Mouse (Mus musculus) cerebellum, adult 9-11 months (tissue): Measurements from ENCODE around the gene Irak1bp1.
A peak's percentile ranks its signal among the peaks of the same experiment; 100 is the strongest.

ENCODE experiments used
- DNase-seq: peaks from one replicate; pipeline ENCODE4 v3.0.0; 2022

The Irak1bp1 gene

DNA sequence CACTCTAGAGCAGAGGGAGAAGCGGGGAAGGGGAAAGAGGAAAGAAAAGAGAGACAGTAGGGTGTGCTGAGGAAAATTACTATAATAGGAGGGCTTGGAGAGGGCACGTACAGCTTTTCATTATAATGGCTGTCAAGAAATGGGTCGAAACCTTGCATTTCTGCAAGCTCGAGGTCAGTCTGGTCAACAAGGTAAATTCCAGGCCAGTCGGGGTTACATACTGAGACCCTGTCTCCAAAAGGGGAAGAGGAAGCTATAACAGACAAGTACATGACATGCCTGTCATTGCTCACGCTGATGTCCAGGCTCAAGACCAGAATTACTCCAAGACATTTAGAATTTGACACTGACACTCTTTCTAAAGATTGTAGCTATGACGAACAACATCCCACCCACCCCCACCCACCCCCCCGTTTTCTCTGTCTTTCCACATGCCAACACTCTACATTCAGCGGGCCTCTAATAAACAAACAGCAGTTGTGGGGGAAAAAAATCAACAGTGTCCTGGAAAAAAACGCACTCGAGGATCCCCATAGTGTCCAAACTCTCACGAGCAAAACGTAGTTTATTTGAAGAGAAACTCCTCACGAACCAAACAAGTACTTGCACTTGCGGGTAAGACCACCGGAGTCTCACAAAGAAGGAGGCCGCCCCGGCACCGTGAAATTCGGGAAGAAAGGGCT is at the start of gene Irak1bp1:
TSS of gene Irak1bp1 (plus strand) at position 534 of the 683 bp plus-strand sequence.
- no peak for DNase-seq

GRCm38 (mm10) chr9:82788375-82788774 is 41.0 kb upstream of the Irak1bp1 start:
- DNase-seq: no peak

DNA sequence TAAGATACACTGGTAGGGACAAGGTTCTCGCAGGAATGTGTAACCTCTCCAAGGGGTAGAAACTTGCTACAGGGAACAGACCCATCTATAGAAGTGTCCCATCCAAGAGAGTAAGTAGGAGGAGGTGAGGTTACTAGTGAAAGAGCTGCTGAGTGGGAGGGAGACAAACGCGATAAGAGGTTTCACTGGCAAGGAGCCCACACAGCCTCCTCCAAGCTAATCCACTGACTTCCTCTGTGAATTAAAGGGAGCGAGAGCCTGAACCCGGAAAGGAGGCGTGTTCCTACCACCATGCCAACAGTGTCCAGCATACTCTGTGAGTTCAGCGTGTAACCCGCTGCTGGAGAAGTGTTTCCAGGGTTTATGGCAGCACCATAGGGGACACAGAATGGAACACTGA is 29.0 kb upstream of the Irak1bp1 start:
- no peak for DNase-seq

DNA sequence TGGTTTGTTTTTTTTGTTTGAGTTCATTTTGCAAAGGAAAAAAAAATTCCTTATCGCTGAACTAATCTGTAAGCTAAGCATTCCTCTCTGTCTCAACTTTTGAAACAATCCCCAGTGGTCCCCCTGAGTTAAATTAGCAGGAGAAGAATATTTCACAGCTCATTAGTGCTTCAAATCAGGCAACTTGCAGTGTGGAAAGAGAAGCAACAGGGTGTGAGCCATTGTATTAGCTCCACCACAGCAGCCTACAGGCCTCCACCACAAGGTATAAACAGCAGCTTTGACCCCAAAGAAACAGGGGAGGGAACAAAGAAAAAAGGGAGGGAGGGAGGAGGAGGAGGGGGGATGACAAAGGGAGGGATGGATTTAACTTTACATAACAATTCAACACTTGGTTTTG is 22.2 kb upstream of the Irak1bp1 start:
- no peak for DNase-seq

DNA sequence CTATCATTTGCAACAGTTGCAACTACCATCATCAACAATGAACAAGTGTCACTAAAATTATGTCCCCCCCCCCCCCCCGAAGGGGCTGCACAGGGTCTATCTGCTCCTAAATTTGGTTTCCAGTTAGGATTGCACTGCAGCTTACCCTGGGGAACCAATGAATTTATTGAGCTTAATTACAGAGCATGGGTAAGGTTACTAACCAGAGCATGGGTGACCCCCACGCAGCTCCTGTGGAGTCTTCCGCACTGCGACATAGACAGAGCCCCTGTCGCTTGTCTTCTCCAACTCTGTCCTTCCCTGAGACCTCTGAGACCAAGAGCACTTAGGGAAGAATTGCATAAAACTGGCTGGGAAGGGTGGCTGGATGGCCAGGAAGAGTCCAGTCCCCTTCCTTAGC is 21.7 kb upstream of the Irak1bp1 start:
- no peak for DNase-seq

- no peak for DNase-seq
Measured at GRCm38 (mm10) chr9:82812172-82812963, 17.0 kb upstream of the Irak1bp1 start.

DNA sequence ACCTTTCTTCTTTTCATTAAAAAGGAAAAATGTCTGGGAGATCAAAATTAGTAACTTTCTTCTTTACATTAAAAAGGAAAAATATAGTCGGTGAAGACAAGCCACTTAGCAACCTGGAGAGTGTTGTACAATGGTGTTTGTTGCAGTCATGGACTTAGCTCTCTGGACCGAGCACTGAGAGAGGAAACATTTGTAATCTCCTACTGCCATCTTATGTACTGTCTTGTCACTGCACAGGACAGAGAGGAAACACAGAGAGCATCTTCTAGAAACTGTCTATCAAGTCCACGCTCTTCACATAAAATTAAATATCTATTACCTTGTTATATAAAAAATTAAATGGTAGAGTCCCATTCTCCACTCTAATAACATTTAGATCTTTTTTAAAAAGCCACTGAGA is 14.8 kb upstream of the Irak1bp1 start:
- DNase-seq: no peak

DNA sequence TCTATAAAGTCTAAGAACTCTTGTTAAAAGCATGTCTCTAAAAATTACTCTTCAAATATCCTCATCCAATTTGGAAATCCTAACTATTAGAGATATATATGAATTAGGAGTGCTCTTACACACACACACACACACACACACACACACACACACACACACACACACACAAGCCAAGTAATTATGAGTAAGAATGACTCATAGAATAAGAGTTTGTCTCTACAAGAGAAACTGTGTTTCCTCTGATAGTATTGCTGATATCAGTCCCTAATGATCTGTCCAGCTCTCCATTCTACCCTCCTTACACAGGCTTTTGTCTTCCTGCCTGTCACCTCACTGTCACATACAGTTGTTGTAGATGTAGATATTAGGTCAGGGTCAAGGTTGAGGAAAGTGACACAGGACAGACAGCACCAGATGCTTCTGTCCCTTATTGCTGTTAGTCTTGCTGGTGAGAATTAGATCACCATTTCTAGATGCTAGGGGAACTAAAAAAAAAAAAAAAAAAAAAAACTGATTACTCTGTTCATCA is 14.0 kb upstream of the Irak1bp1 start:
- no peak for DNase-seq

DNA sequence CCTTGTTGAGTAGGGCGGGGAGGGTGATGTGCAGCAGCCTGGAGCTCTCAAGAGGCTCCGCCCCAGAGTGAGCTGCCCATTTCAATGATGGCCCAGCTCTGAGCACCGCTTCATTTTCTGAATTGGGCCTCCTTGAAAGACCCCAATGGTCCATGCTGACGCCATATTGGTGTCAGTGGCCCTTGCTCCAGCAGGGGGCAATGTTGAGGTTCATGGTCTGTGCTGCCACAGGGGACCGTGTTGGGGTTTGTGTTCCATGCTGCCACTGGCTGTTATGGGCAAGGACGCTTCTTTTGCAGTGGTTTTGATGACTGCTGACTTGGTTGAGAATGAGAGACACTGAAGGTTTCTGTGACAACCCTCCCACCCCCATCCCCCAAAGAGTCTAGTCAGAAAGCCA is 2.9 kb upstream of the Irak1bp1 start:
- DNase-seq: no peak

- peak; percentile 92 for DNase-seq
Measured at GRCm38 (mm10) chr9:82829693-82830430, 522 bp downstream of the Irak1bp1 start.

DNA sequence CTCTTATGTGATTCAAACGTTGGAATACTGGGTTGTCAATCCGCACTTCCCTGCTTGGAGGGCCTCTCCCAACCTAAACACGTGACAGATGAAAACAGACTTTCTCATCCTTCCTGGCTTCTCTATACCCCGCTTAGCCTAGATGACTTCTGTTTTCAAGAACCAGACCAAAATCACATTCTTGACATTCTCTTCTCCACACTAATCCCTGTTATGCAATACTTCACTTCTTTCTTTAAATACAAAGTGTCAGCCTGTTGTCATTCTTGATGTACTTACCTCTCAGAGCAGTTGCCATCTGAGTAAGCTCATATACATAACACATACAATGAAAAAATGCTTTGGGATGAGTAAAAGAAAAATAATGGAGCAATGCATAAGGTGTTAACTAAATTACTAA is 2.6 kb downstream of the Irak1bp1 start:
- DNase-seq: no peak

DNA sequence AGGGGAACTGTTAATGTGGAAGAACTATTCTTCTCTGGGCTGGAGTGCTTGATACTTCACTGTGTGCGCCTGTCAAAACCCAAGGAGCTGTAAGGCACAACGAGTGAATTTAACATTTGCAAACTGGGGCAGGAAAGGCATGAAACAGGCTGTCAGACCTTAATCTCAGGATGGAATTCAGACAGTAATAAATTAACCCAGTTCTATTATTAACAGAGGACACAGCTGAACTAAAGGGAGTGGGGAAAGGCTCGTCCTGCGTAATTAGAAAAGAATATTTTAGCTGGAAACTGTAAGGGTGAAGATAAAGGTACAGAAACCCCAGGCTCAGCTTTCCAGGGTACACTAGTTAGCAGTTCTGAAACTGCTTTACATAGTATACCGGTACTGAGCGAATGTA is 6.6 kb downstream of the Irak1bp1 start:
- no peak for DNase-seq

DNA sequence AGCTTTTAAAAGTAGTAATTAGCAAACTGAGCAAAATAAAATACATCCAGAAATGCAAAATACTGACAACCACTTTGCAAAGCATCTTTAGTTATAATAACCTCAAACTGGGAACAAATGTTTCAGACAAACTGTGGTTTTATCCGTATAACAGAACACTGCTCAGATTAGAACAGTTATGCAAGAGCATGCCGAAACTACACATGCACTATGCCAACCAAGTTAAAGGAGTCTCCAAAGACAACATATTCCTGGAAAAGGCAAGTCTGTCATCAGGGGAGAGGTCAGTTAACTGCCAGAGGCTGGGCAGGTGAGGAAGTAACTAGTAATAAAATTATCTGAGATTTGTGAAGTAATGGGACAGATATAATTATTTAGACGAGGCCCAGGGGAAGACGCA is 13.3 kb downstream of the Irak1bp1 start:
- DNase-seq: no peak

- no peak for DNase-seq
Measured at GRCm38 (mm10) chr9:82854040-82854439, 24.7 kb downstream of the Irak1bp1 start.

DNA sequence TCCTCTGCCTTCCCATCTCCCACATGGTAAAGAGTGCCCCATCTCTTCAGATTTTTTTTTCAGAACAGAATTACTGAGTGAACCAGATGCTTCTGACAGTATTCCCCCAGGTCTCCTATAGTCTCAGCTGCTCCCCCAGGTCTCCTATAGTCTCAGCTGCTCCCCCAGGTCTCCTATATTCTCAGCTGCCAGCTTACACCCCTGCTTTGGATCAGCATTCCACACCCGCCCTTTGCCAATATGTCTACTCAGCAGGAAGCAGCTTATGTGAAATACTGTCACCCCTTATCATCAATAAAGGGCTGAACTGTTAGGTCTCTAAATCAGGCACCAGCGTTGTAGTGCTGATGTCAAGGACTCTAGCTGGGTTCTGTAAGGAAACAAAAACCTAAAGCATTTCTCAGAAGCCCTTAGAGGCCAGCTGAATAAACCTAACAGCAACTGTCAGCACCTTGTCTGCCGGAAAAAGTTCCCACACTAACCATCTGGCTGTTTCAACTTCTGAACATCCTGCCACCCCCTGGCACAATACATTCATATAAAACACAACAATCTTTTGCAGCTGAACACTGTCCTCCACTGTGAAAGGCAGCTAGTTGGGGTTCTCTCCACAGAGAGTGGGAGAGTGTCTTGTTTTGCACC is 25.8 kb downstream of the Irak1bp1 start:
- DNase-seq: no peak

GRCm38 (mm10) chr9:82856241-82856640 is 26.9 kb downstream of the Irak1bp1 start:
- no peak for DNase-seq

GRCm38 (mm10) chr9:82860805-82861204 is 31.5 kb downstream of the Irak1bp1 start:
- no peak for DNase-seq

DNA sequence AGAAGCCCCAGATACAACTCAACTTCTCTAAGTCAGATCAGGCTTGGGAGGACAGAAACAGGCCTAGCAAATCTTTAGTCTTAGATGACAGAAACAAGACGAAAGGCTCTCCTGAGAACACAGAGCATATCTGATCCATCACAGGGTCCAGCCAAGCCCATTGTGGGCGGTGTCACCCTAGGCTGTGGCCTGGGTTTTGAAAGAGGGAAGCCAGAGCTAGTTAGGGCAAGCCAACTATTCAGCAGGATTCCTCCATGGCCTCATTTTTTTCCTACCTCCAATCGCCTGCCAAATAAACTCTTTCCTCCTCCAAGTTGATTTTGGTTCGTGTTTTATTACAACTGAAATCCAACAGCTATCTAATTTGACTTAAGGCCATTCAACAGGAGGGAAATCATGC is 32.0 kb downstream of the Irak1bp1 start:
- no peak for DNase-seq

GRCm38 (mm10) chr9:82861775-82862430 is 32.6 kb downstream of the Irak1bp1 start:
- DNase-seq: no peak

GRCm38 (mm10) chr9:82866121-82866520 is 36.8 kb downstream of the Irak1bp1 start:
- no peak for DNase-seq

GRCm38 (mm10) chr9:82867698-82868097 is 38.4 kb downstream of the Irak1bp1 start:
- DNase-seq: no peak

GRCm38 (mm10) chr9:82877078-82877477 is 47.7 kb downstream of the Irak1bp1 start:
- no peak for DNase-seq
